Mouse (Mus musculus): Measurements from ENCODE around the gene Hbp1. TPM values are rescaled to one million over a fixed set of nuclear protein-coding genes. Genes with fewer than 3 reads are reported as not detected.

Gene Hbp1
- polyA plus RNA-seq, 1 experiment = 94.9 TPM

GRCm38 (mm10) chr12:31895095-31895734 lies 55.1 kb downstream of the Hbp1 start:
- 93% methylated on average over 8 of the region's 8 CpGs for WGBS
- H3K27ac ChIP-seq (ENCODE audit: control insufficient read depth, insufficient read depth, low read length) = no peak overlapping the region
- no peak for TF ChIP-seq POLR2A (IDR thresholded peaks at IDR 0.05; ENCODE audit: control insufficient read depth, extremely low read depth, insufficient read depth, low read length, poor library complexity)
- no peak for TF ChIP-seq CTCF (IDR thresholded peaks at IDR 0.05; ENCODE audit: borderline replicate concordance, control insufficient read depth, extremely low read depth, insufficient read depth, low read length, poor library complexity)
- no peaks in the 10 kb centered on the region; the same call in 1 of the 2 replicates for H3K36me3 ChIP-seq (ENCODE audit: control insufficient read depth, insufficient read depth, low read length)
- H3K27me3 ChIP-seq (ENCODE audit: control insufficient read depth, insufficient read depth, low read length) = no peaks in the 10 kb centered on the region
- H3K4me3 ChIP-seq (ENCODE audit: control insufficient read depth, insufficient read depth, low read length) = no peak overlapping the region
- DNase-seq = no peak
- H3K4me1 ChIP-seq (replicated peaks; ENCODE audit: control insufficient read depth, insufficient read depth, low read length) = no peaks in the 10 kb centered on the region

- Histone ChIP-seq H3K4me3 (ENCODE audit: control insufficient read depth, insufficient read depth, low read length) (no peak overlapping the region), H3K27ac (ENCODE audit: control insufficient read depth, insufficient read depth, low read length) (no peak overlapping the region), H3K27me3 (ENCODE audit: control insufficient read depth, insufficient read depth, low read length) (no peaks in the 10 kb centered on the region), H3K36me3 (ENCODE audit: control insufficient read depth, insufficient read depth, low read length) (no peaks in the 10 kb centered on the region; the same call in 1 of the 2 replicates), H3K4me1 (replicated peaks; ENCODE audit: control insufficient read depth, insufficient read depth, low read length) (no peaks in the 10 kb centered on the region)
- WGBS = 97% methylated on average over 7 of the region's 7 CpGs
- TF ChIP-seq POLR2A (IDR thresholded peaks at IDR 0.05; ENCODE audit: control insufficient read depth, extremely low read depth, insufficient read depth, low read length, poor library complexity) = no peak
- TF ChIP-seq CTCF (IDR thresholded peaks at IDR 0.05; ENCODE audit: borderline replicate concordance, control insufficient read depth, extremely low read depth, insufficient read depth, low read length, poor library complexity) = no peak
- no peak for DNase-seq
Observed at GRCm38 (mm10) chr12:31892771-31893170, 57.6 kb downstream of the Hbp1 start.

- Histone ChIP-seq H3K36me3 (ENCODE audit: control insufficient read depth, insufficient read depth, low read length) (peaks cover under 1% of the 10 kb centered on the region; the same call in 1 of the 2 replicates), H3K27me3 (ENCODE audit: control insufficient read depth, insufficient read depth, low read length) (no peaks in the 10 kb centered on the region), H3K4me3 (ENCODE audit: control insufficient read depth, insufficient read depth, low read length) (no peak overlapping the region), H3K4me1 (replicated peaks; ENCODE audit: control insufficient read depth, insufficient read depth, low read length) (no peaks in the 10 kb centered on the region), H3K27ac (ENCODE audit: control insufficient read depth, insufficient read depth, low read length) (no peak overlapping the region)
- no peak for TF ChIP-seq CTCF (IDR thresholded peaks at IDR 0.05; ENCODE audit: borderline replicate concordance, control insufficient read depth, extremely low read depth, insufficient read depth, low read length, poor library complexity)
- no peak for TF ChIP-seq POLR2A (IDR thresholded peaks at IDR 0.05; ENCODE audit: control insufficient read depth, extremely low read depth, insufficient read depth, low read length, poor library complexity)
- no peak for DNase-seq
Observed at GRCm38 (mm10) chr12:31892079-31892478, 58.3 kb downstream of the Hbp1 start.

- Histone ChIP-seq H3K4me3 (ENCODE audit: control insufficient read depth, insufficient read depth, low read length) (no peak overlapping the region), H3K27ac (ENCODE audit: control insufficient read depth, insufficient read depth, low read length) (no peak overlapping the region), H3K36me3 (ENCODE audit: control insufficient read depth, insufficient read depth, low read length) (peaks cover 11% of the 10 kb centered on the region), H3K4me1 (replicated peaks; ENCODE audit: control insufficient read depth, insufficient read depth, low read length) (no peaks in the 10 kb centered on the region), H3K27me3 (ENCODE audit: control insufficient read depth, insufficient read depth, low read length) (no peaks in the 10 kb centered on the region)
- WGBS = 94% methylated on average over 6 of the region's 6 CpGs
- TF ChIP-seq POLR2A (IDR thresholded peaks at IDR 0.05; ENCODE audit: control insufficient read depth, extremely low read depth, insufficient read depth, low read length, poor library complexity) (no peak), CTCF (IDR thresholded peaks at IDR 0.05; ENCODE audit: borderline replicate concordance, control insufficient read depth, extremely low read depth, insufficient read depth, low read length, poor library complexity) (no peak)
- no peak for DNase-seq
Observed at GRCm38 (mm10) chr12:31890685-31891084, 59.6 kb downstream of the Hbp1 start.

- Histone ChIP-seq H3K27ac (ENCODE audit: control insufficient read depth, insufficient read depth, low read length) (no peak overlapping the region), H3K4me1 (replicated peaks; ENCODE audit: control insufficient read depth, insufficient read depth, low read length) (no peaks in the 10 kb centered on the region), H3K27me3 (ENCODE audit: control insufficient read depth, insufficient read depth, low read length) (no peaks in the 10 kb centered on the region), H3K36me3 (ENCODE audit: control insufficient read depth, insufficient read depth, low read length) (peaks cover 11% of the 10 kb centered on the region), H3K4me3 (ENCODE audit: control insufficient read depth, insufficient read depth, low read length) (no peak overlapping the region)
- DNase-seq = no peak
- no peak for TF ChIP-seq CTCF (IDR thresholded peaks at IDR 0.05; ENCODE audit: borderline replicate concordance, control insufficient read depth, extremely low read depth, insufficient read depth, low read length, poor library complexity)
- no peak for TF ChIP-seq POLR2A (IDR thresholded peaks at IDR 0.05; ENCODE audit: control insufficient read depth, extremely low read depth, insufficient read depth, low read length, poor library complexity)
- WGBS = 98% methylated on average over 11 of the region's 11 CpGs
Observed at GRCm38 (mm10) chr12:31885844-31886606, 64.3 kb downstream of the Hbp1 start.

GRCm38 (mm10) chr12:31885084-31885483 lies 65.3 kb downstream of the Hbp1 start:
- no peak overlapping the region for H3K27ac ChIP-seq (ENCODE audit: control insufficient read depth, insufficient read depth, low read length)
- H3K36me3 ChIP-seq (ENCODE audit: control insufficient read depth, insufficient read depth, low read length) = peaks cover 11% of the 10 kb centered on the region
- 96% methylated on average over 4 of the region's 4 CpGs for WGBS
- TF ChIP-seq CTCF (IDR thresholded peaks at IDR 0.05; ENCODE audit: borderline replicate concordance, control insufficient read depth, extremely low read depth, insufficient read depth, low read length, poor library complexity) = no peak
- TF ChIP-seq POLR2A (IDR thresholded peaks at IDR 0.05; ENCODE audit: control insufficient read depth, extremely low read depth, insufficient read depth, low read length, poor library complexity) = no peak
- H3K4me3 ChIP-seq (ENCODE audit: control insufficient read depth, insufficient read depth, low read length) = no peak overlapping the region
- no peaks in the 10 kb centered on the region for H3K4me1 ChIP-seq (replicated peaks; ENCODE audit: control insufficient read depth, insufficient read depth, low read length)
- H3K27me3 ChIP-seq (ENCODE audit: control insufficient read depth, insufficient read depth, low read length) = no peaks in the 10 kb centered on the region
- no peak for DNase-seq

Measured in thymus, adult 2 months (tissue).